Mouse (Mus musculus): ENCODE results near the gene Mok. TPM values are rescaled to one million over a fixed set of nuclear protein-coding genes. Genes with fewer than 3 reads are reported as not detected.
A peak's percentile ranks its signal among the peaks of the same experiment; 100 is the strongest.
"Not testable (repeated sequence)": the region's sequence is repeated elsewhere in the genome, so short reads cannot be mapped to it uniquely, and the experiment has no call there.

The Mok gene
- total RNA-seq (2021): 10 to 100 TPM; 11.7 to 14.7 TPM

GRCm38 (mm10) chr12:110840348-110841198 is at the start of gene Mok:
Mok (minus strand) TSS chr12:110840939.
- peak; percentile 96 to 97 for DNase-seq (ENCODE audit: low spot score in 2 of 2)
- intact Hi-C loops (cut with DNase I): loop anchor here (2.0 to 10.0 kb wide), 4 partner anchors 104 to 423 kb away; partner anchors contain the start of genes Ppp2r5c and Wdr20

GRCm38 (mm10) chr12:110889036-110890020 is 48.6 kb upstream of the Mok start, which contains the start of the genes Cinp and Tecpr2:
Cinp (minus strand) TSS chr12:110889145.
Tecpr2 (plus strand) TSS chr12:110889264.
- intact Hi-C loops (cut with DNase I): no loop called here

GRCm38 (mm10) chr12:110888606-110889005 is 47.9 kb upstream of the Mok start:
- intact Hi-C loops (cut with DNase I): no loop called here
- no peak for DNase-seq (ENCODE audit: low spot score in 2 of 2)

More at GRCm38 (mm10) chr12:110889036-110890020, 48.6 kb upstream of the Mok start, which contains the start of the genes Cinp and Tecpr2:
- DNase-seq (ENCODE audit: low spot score in 2 of 2): peak; percentile 99

GRCm38 (mm10) chr12:110888106-110888505 is 47.4 kb upstream of the Mok start:
- intact Hi-C loops (cut with DNase I): no loop called here
- DNase-seq (ENCODE audit: low spot score in 2 of 2): no peak

- intact Hi-C loops (cut with DNase I): no loop called here
- DNase-seq (ENCODE audit: low spot score in 2 of 2): no peak
Observed at GRCm38 (mm10) chr12:110885251-110885650, 44.5 kb upstream of the Mok start.

- DNase-seq (ENCODE audit: low spot score in 2 of 2): no peak
- intact Hi-C loops (cut with DNase I): no loop called here
Observed at GRCm38 (mm10) chr12:110882291-110882690, 41.6 kb upstream of the Mok start.

GRCm38 (mm10) chr12:110875351-110875750 is 34.6 kb upstream of the Mok start:
- intact Hi-C loops (cut with DNase I): no loop called here
- no peak for DNase-seq (ENCODE audit: low spot score in 2 of 2)

GRCm38 (mm10) chr12:110871247-110871646 is 30.5 kb upstream of the Mok start:
- intact Hi-C loops (cut with DNase I): no loop called here
- no peak for DNase-seq (ENCODE audit: low spot score in 2 of 2)

GRCm38 (mm10) chr12:110870107-110870506 is 29.4 kb upstream of the Mok start:
- intact Hi-C loops (cut with DNase I): no loop called here
- no peak for DNase-seq (ENCODE audit: low spot score in 2 of 2)

- intact Hi-C loops (cut with DNase I): no loop called here
- no peak for DNase-seq (ENCODE audit: low spot score in 2 of 2)
Observed at GRCm38 (mm10) chr12:110865989-110866388, 25.2 kb upstream of the Mok start.

- no peak for DNase-seq (ENCODE audit: low spot score in 2 of 2)
- intact Hi-C loops (cut with DNase I): no loop called here
Observed at GRCm38 (mm10) chr12:110865571-110865970, 24.8 kb upstream of the Mok start.

GRCm38 (mm10) chr12:110864008-110864407 is 23.3 kb upstream of the Mok start:
- peak in 1 of 2 experiments; percentile 59 for DNase-seq (ENCODE audit: low spot score in 2 of 2)
- intact Hi-C loops (cut with DNase I): no loop called here

GRCm38 (mm10) chr12:110861256-110861655 is 20.5 kb upstream of the Mok start:
- DNase-seq (ENCODE audit: low spot score in 2 of 2): peak in 1 of 2 experiments; percentile 73
- intact Hi-C loops (cut with DNase I): no loop called here

- no peak for DNase-seq (ENCODE audit: low spot score in 2 of 2)
- intact Hi-C loops (cut with DNase I): no loop called here
Observed at GRCm38 (mm10) chr12:110860293-110860692, 19.6 kb upstream of the Mok start.

- DNase-seq (ENCODE audit: low spot score in 2 of 2); intact Hi-C loops (cut with DNase I): not testable (repeated sequence)
Observed at GRCm38 (mm10) chr12:110858681-110859080, 17.9 kb upstream of the Mok start.

GRCm38 (mm10) chr12:110857196-110857595 is 16.5 kb upstream of the Mok start:
- intact Hi-C loops (cut with DNase I): no loop called here
- DNase-seq (ENCODE audit: low spot score in 2 of 2): no peak

- intact Hi-C loops (cut with DNase I): no loop called here
- DNase-seq (ENCODE audit: low spot score in 2 of 2): no peak
Observed at GRCm38 (mm10) chr12:110854786-110855737, 14.3 kb upstream of the Mok start.

- intact Hi-C loops (cut with DNase I): no loop called here
- DNase-seq (ENCODE audit: low spot score in 2 of 2): no peak
Observed at GRCm38 (mm10) chr12:110851923-110852322, 11.2 kb upstream of the Mok start.

- intact Hi-C loops (cut with DNase I): no loop called here
- DNase-seq (ENCODE audit: low spot score in 2 of 2): no peak
Observed at GRCm38 (mm10) chr12:110851414-110851813, 10.7 kb upstream of the Mok start.

Measured in left cerebral cortex, postnatal 25 days (tissue).